Mouse (Mus musculus) hematopoietic stem cell, adult 5-6 weeks (primary cell): ENCODE results near the gene Atoh7. TPM values are rescaled to one million over a fixed set of nuclear protein-coding genes. Genes with fewer than 3 reads are reported as not detected.

Experiments used
- ATAC-seq, 2 experiments: fragments of 125-278 bp in 1 of 2; replicated peaks in 1 of 2; 2 replicates each; pipeline ENCODE4 v1.8.0; 2016 to 2017; ENCODE audit warnings: inconsistent platforms in 2 of 2, mild to moderate bottlenecking in 2 of 2, moderate number of reproducible peaks in 2 of 2, low read depth in 1 of 2, moderate TSS enrichment in 1 of 2; ENCODE audit not compliant: low FRiP score in 2 of 2, poor library complexity in 2 of 2, severe bottlenecking in 2 of 2, insufficient read depth in 1 of 2, low TSS enrichment in 1 of 2
- total RNA-seq: library from RNA; stranded (forward); fragments of 172-1452, 232-1000 nt; gene quantifications from 2 replicates; pipeline ENCODE4 v1.2.3, GENCODE M21; 2017

Atoh7 gene
- total RNA-seq, 1 experiment from 2014 or later = not detected

GRCm38 (mm10) chr10:63091915-63092314, 7.5 kb upstream of the Atoh7 start:
- no peak for ATAC-seq

GRCm38 (mm10) chr10:63092616-63093550, 6.6 kb upstream of the Atoh7 start:
- no peak for ATAC-seq

GRCm38 (mm10) chr10:63096757-63097156, 2.7 kb upstream of the Atoh7 start:
- no peak for ATAC-seq

GRCm38 (mm10) chr10:63098191-63098590, 1.3 kb upstream of the Atoh7 start:
- no peak for ATAC-seq

GRCm38 (mm10) chr10:63099941-63100562, 601 bp downstream of the Atoh7 start:
- ATAC-seq = peak; percentile 46 to 56; a peak in 3 of 4 replicates

- no peak for ATAC-seq
Observed at GRCm38 (mm10) chr10:63100657-63101056, 1.2 kb downstream of the Atoh7 start.

GRCm38 (mm10) chr10:63113027-63113604, 13.7 kb downstream of the Atoh7 start:
- peak; percentile 10 to 53; a peak in 1 of 4 replicates for ATAC-seq

GRCm38 (mm10) chr10:63113716-63114360, 14.4 kb downstream of the Atoh7 start:
- ATAC-seq = no peak

GRCm38 (mm10) chr10:63115881-63116280, 16.4 kb downstream of the Atoh7 start:
- ATAC-seq = no peak

- ATAC-seq = no peak
Observed at GRCm38 (mm10) chr10:63116376-63116775, 16.9 kb downstream of the Atoh7 start.

- no peak for ATAC-seq
Observed at GRCm38 (mm10) chr10:63117583-63117982, 18.1 kb downstream of the Atoh7 start.

GRCm38 (mm10) chr10:63119916-63120315, 20.5 kb downstream of the Atoh7 start:
- ATAC-seq = no peak

GRCm38 (mm10) chr10:63121961-63122360, 22.5 kb downstream of the Atoh7 start:
- ATAC-seq = no peak

GRCm38 (mm10) chr10:63122516-63122915, 23.1 kb downstream of the Atoh7 start:
- ATAC-seq = peak; percentile 37 to 72; a peak in 2 of 4 replicates

GRCm38 (mm10) chr10:63123141-63123540, 23.7 kb downstream of the Atoh7 start:
- ATAC-seq = no peak

GRCm38 (mm10) chr10:63124016-63124415, 24.6 kb downstream of the Atoh7 start:
- ATAC-seq = no peak

- no peak; a peak in 1 of 4 replicates for ATAC-seq
Observed at GRCm38 (mm10) chr10:63125343-63125742, 25.9 kb downstream of the Atoh7 start.

GRCm38 (mm10) chr10:63126116-63126515, 26.7 kb downstream of the Atoh7 start:
- ATAC-seq = no peak
